Mouse (Mus musculus): ENCODE measurements around the gene Anxa2.

DNA sequence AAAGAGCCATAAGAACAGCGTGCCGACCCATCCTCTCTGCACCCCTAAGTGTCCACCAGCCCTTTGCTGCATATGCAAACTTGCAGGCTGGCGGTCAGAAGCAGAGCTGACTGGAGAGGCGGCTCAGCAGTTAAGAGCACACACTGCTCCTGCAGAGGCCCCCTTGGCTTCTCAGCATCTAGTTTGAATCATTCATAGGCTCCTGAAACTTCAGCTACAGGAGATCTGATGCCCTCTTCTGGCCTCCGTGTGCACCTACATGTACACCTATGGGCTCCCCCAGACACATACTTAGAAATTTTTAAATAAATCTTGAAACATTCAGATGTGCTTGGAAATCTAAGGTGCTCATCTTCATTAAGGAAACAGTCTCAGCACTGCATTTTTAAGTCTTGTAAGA, 35.6 kb downstream of the Anxa2 start:
- TF ChIP-seq ZNF384 (IDR thresholded peaks at IDR 0.05; ENCODE audit: low read depth, low read length): no peak
- TF ChIP-seq ZC3H11A (IDR thresholded peaks at IDR 0.05; ENCODE audit: borderline replicate concordance, low read depth, low read length): no peak
- TF ChIP-seq MAFK (IDR thresholded peaks at IDR 0.05; ENCODE audit: insufficient read depth, low read depth, low read length): no peak
